ENCODE assay signal across 31 mouse cellular contexts in the genomic region with DNA sequence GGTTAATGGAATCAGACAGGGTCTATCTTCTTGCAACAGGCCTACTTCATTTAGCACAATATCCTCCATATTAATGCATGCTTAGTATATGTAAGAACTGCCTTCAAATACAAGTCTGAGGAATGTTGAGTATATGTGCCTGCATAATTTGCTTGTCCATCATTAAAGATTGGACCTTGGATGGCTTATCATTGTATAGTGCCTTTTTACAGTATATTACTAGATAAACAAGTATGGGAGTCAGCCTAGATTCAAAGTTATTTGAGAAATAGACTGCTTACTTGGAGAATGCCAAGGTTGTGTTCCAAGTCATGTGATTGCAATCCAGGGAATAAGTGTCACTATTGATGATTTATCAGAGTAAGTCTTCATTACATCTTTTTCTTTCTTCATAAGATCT.
"Had no signal": no experiment of that assay in that cellular context is flagged by ENCODE, and none has a peak within 500 bp of the region (broad histone marks: within the 10 kb centered on the region; RNA-seq: fewer than 3 reads in every experiment).

No protein-coding gene starts in this region.

- DNase-seq: left cerebral cortex, postnatal 4 days; liver; liver, embryonic 13.5 days; liver, postnatal 0 days; lung, adult 18-20 months; lung, adult 2 months; lung, embryonic 14.5 days; lung, postnatal 10 days; lung, postnatal 14 days; lung, postnatal 36 days; lung, postnatal 4 days; midbrain, embryonic 14.5 days had no signal

- H3K4me3 ChIP-seq: limb, embryonic 12.5 days; limb, embryonic 13.5 days; limb, embryonic 15.5 days; liver, embryonic 12.5 days; liver, embryonic 13.5 days; liver, embryonic 15.5 days; lung, embryonic 15.5 days; megakaryocyte, embryonic 14.5 days; midbrain, embryonic 10.5 days; midbrain, embryonic 12.5 days; midbrain, embryonic 13.5 days; midbrain, embryonic 15.5 days; myocyte; neural tube, embryonic 12.5 days had no signal

- H3K4me1 ChIP-seq: limb, embryonic 12.5 days; limb, embryonic 13.5 days; limb, embryonic 15.5 days; liver, embryonic 12.5 days; liver, embryonic 13.5 days; liver, embryonic 15.5 days; lung, embryonic 15.5 days; megakaryocyte, embryonic 14.5 days; midbrain, embryonic 10.5 days; midbrain, embryonic 12.5 days; midbrain, embryonic 13.5 days; midbrain, embryonic 15.5 days; neural tube, embryonic 12.5 days had no signal

- H3K27ac ChIP-seq: limb, embryonic 12.5 days; limb, embryonic 13.5 days; limb, embryonic 15.5 days; liver, embryonic 12.5 days; liver, embryonic 13.5 days; liver, embryonic 14.5 days; liver, embryonic 15.5 days; lung, embryonic 15.5 days; macrophage; midbrain, embryonic 10.5 days; midbrain, embryonic 12.5 days; midbrain, embryonic 13.5 days; midbrain, embryonic 15.5 days; neural tube, embryonic 12.5 days had no signal

- ATAC-seq: liver, embryonic 12.5 days; liver, postnatal 0 days; lung, postnatal 0 days; midbrain, embryonic 13.5 days; midbrain, embryonic 15.5 days; midbrain, embryonic 16.5 days had no signal

- H3K9ac ChIP-seq: limb, embryonic 12.5 days; limb, embryonic 13.5 days; limb, embryonic 15.5 days; liver, embryonic 12.5 days; liver, embryonic 13.5 days; liver, embryonic 14.5 days; liver, embryonic 15.5 days; liver, postnatal 0 days; lung, embryonic 14.5 days; lung, embryonic 15.5 days; midbrain, embryonic 12.5 days; midbrain, embryonic 13.5 days; midbrain, embryonic 15.5 days; neural tube, embryonic 12.5 days had no signal

- H3K27me3 ChIP-seq: limb, embryonic 12.5 days; limb, embryonic 13.5 days; limb, embryonic 15.5 days; liver, embryonic 12.5 days; liver, embryonic 13.5 days; liver, embryonic 15.5 days; lung, embryonic 15.5 days; megakaryocyte, embryonic 14.5 days; midbrain, embryonic 12.5 days; midbrain, embryonic 13.5 days; midbrain, embryonic 15.5 days; neural tube, embryonic 12.5 days had no signal

- H3K4me2 ChIP-seq: limb, embryonic 12.5 days; limb, embryonic 13.5 days; limb, embryonic 15.5 days; liver, embryonic 11.5 days; liver, embryonic 12.5 days; liver, embryonic 13.5 days; liver, embryonic 15.5 days; lung, embryonic 14.5 days; lung, embryonic 15.5 days; midbrain, embryonic 11.5 days; midbrain, embryonic 12.5 days; midbrain, embryonic 13.5 days; midbrain, embryonic 15.5 days; neural tube, embryonic 12.5 days had no signal

- H3K9me3 ChIP-seq: limb, embryonic 12.5 days; limb, embryonic 13.5 days; limb, embryonic 15.5 days; liver, embryonic 12.5 days; liver, embryonic 13.5 days; liver, embryonic 15.5 days; lung, embryonic 15.5 days; megakaryocyte, embryonic 14.5 days; midbrain, embryonic 10.5 days; midbrain, embryonic 12.5 days; midbrain, embryonic 13.5 days; midbrain, embryonic 15.5 days; neural tube, embryonic 12.5 days had no signal

- H3K36me3 ChIP-seq: limb, embryonic 12.5 days; limb, embryonic 13.5 days; limb, embryonic 15.5 days; liver, embryonic 12.5 days; liver, embryonic 13.5 days; liver, embryonic 15.5 days; lung, embryonic 15.5 days; midbrain, embryonic 10.5 days; midbrain, embryonic 12.5 days; midbrain, embryonic 13.5 days; midbrain, embryonic 15.5 days; neural tube, embryonic 12.5 days had no signal
